Mouse (Mus musculus): ENCODE results near the gene Gtf2h1. TPM values are rescaled to one million over a fixed set of nuclear protein-coding genes. Genes with fewer than 3 reads are reported as not detected.
"Not testable (repeated sequence)": the region's sequence is repeated elsewhere in the genome, so short reads cannot be mapped to it uniquely, and the experiment has no call there.

Gene Gtf2h1
- polyA plus RNA-seq, 1 experiment from 2014 or later, result 39.1 TPM

DNA sequence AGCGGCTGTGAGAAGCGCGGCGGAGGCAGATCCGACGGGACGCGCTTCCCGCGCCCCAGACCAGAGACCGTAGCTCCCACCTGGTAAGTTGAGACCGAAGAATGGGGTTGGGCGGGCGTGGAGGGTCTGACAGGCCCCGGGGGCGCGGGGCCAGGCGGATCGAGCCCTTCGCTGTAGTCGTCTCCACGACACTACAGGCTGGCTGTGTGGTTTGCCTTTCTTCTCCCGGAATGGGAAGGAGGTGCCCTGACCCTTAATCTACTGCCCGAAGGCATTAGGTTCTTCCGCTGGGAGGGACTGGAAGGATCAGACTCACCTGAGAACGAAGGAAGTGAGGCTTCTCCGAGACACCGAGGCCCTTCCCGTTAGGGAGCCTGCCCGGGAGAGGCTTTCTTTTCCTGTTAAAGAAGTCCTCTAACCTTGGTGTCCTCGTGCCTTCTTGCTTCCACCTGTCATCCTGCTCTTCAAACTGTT lies 340 bp downstream of the Gtf2h1 start:
- TF ChIP-seq CTCF (IDR thresholded peaks at IDR 0.05; ENCODE audit: low read depth), result no peak
- Histone ChIP-seq H3K27ac (peak overlapping the region; percentile 91; the same call in 1 of the 2 replicates), H3K9me3 (replicated peaks; ENCODE audit: low read length) (no peaks in the 10 kb centered on the region), H3K4me2 (ENCODE audit: low read length) (peak overlapping the region; percentile 98), H3K9ac (ENCODE audit: low read depth, low read length) (peak overlapping the region; percentile 94), H3K27me3 (ENCODE audit: insufficient read depth, low read length) (no peaks in the 10 kb centered on the region), H3K4me3 (replicated peaks; ENCODE audit: low read depth, low read length) (peak overlapping the region; percentile 95), H3K36me3 (ENCODE audit: insufficient read depth, low read length) (peaks cover 12% of the 10 kb centered on the region; the same call in 1 of the 2 replicates), H3K4me1 (replicated peaks; ENCODE audit: insufficient read depth, low read length) (peaks cover 18% of the 10 kb centered on the region)
- WGBS, result under 1% methylated on average over 31 of the region's 31 CpGs
- ATAC-seq (replicated peaks; ENCODE audit: low FRiP score, low read depth), result no peak; the same call in 1 of the 2 replicates
- DNase-seq (ENCODE audit: low spot score), result no peak

DNA sequence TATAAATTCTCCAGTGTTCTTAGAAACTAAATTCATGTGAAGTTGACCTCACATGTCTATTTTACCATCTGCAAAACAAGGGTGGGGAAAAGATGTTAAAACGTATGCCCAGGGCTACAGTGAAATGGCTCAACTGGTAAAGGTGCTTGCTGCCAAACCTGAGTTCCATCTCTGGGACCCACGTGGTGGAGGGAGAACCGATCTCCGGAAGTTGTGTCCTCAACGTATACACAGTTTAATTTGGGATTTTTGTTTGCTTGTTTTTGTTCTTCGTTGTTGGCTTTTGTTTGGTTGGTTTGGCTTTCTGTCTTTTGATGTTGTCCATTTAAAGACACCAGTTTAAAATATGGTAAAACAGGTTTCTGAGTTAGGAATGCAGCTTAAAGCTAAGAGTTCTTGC lies 876 bp downstream of the Gtf2h1 start:
- Histone ChIP-seq H3K4me2 (ENCODE audit: low read length) (peak overlapping the region; percentile 98), H3K36me3 (ENCODE audit: insufficient read depth, low read length) (peaks cover 16% of the 10 kb centered on the region; the same call in 1 of the 2 replicates), H3K4me1 (replicated peaks; ENCODE audit: insufficient read depth, low read length) (peaks cover 18% of the 10 kb centered on the region), H3K4me3 (replicated peaks; ENCODE audit: low read depth, low read length) (peak overlapping the region; percentile 95), H3K9me3 (replicated peaks; ENCODE audit: low read length) (no peaks in the 10 kb centered on the region), H3K27me3 (ENCODE audit: insufficient read depth, low read length) (no peaks in the 10 kb centered on the region), H3K9ac (ENCODE audit: low read depth, low read length) (peak overlapping the region; percentile 94), H3K27ac (no peak overlapping the region)
- no peak for TF ChIP-seq CTCF (IDR thresholded peaks at IDR 0.05; ENCODE audit: low read depth)
- WGBS, result 61% methylated on average over 6 of the region's 6 CpGs
- DNase-seq (ENCODE audit: low spot score) (no peak), ATAC-seq (replicated peaks; ENCODE audit: low FRiP score, low read depth) (no peak)

DNA sequence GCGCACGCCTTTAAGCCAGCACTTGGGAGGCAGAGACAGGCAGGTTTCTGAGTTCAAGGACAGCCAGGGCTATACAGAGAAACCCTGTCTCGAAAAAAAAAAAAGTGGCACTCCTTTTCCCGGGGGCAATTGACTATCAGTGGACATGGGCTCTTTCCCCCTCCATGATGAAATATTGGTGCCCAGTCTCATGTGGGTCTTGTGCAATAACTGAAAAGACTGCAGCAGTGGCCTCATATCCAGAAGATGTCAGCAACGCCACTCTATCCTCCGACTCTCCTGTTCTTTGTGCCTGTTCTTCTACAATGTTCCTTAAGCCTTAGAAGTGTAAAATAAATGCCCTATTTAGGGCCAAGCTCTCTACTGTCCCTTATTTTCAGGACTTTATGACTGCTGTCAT lies 14.4 kb downstream of the Gtf2h1 start:
- Histone ChIP-seq H3K4me2 (ENCODE audit: low read length) (no peak overlapping the region), H3K27ac (no peak overlapping the region), H3K4me3 (replicated peaks; ENCODE audit: low read depth, low read length) (no peak overlapping the region), H3K36me3 (ENCODE audit: insufficient read depth, low read length) (peaks cover 49% of the 10 kb centered on the region), H3K4me1 (replicated peaks; ENCODE audit: insufficient read depth, low read length) (no peaks in the 10 kb centered on the region), H3K9me3 (replicated peaks; ENCODE audit: low read length) (no peaks in the 10 kb centered on the region), H3K27me3 (ENCODE audit: insufficient read depth, low read length) (no peaks in the 10 kb centered on the region), H3K9ac (ENCODE audit: low read depth, low read length) (no peak overlapping the region)
- DNase-seq (ENCODE audit: low spot score) (no peak), ATAC-seq (replicated peaks; ENCODE audit: low FRiP score, low read depth) (no peak)
- WGBS, result 94% methylated on average over 6 of the region's 6 CpGs
- no peak for TF ChIP-seq CTCF (IDR thresholded peaks at IDR 0.05; ENCODE audit: low read depth)

DNA sequence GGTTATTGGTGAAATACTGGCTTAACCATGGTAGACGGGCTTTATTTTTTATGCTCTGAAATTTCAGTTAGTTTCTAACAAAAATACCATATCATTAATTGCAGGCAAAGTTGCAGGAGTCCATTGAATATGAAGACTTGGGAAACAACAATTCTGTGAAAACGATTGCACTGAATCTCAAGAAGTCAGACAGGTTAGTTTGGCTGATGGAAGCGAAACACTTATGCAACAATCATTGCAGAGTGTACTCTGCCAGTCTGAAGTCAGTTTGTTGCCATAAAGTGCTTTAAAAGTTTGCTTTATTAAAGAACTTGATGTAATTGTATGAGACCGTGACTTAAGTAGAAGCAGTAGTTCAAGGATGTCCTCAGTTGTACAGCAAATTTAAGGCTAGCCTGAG lies 18.1 kb downstream of the Gtf2h1 start:
- Histone ChIP-seq H3K36me3 (ENCODE audit: insufficient read depth, low read length) (peaks cover 53% of the 10 kb centered on the region), H3K4me1 (replicated peaks; ENCODE audit: insufficient read depth, low read length) (no peaks in the 10 kb centered on the region), H3K27me3 (ENCODE audit: insufficient read depth, low read length) (no peaks in the 10 kb centered on the region), H3K9me3 (replicated peaks; ENCODE audit: low read length) (no peaks in the 10 kb centered on the region), H3K9ac (ENCODE audit: low read depth, low read length) (no peak overlapping the region), H3K4me3 (replicated peaks; ENCODE audit: low read depth, low read length) (no peak overlapping the region), H3K4me2 (ENCODE audit: low read length) (no peak overlapping the region), H3K27ac (no peak overlapping the region)
- DNase-seq (ENCODE audit: low spot score), result no peak
- no peak for ATAC-seq (replicated peaks; ENCODE audit: low FRiP score, low read depth)
- 91% methylated on average over 4 of the region's 4 CpGs for WGBS
- TF ChIP-seq CTCF (IDR thresholded peaks at IDR 0.05; ENCODE audit: low read depth), result no peak

DNA sequence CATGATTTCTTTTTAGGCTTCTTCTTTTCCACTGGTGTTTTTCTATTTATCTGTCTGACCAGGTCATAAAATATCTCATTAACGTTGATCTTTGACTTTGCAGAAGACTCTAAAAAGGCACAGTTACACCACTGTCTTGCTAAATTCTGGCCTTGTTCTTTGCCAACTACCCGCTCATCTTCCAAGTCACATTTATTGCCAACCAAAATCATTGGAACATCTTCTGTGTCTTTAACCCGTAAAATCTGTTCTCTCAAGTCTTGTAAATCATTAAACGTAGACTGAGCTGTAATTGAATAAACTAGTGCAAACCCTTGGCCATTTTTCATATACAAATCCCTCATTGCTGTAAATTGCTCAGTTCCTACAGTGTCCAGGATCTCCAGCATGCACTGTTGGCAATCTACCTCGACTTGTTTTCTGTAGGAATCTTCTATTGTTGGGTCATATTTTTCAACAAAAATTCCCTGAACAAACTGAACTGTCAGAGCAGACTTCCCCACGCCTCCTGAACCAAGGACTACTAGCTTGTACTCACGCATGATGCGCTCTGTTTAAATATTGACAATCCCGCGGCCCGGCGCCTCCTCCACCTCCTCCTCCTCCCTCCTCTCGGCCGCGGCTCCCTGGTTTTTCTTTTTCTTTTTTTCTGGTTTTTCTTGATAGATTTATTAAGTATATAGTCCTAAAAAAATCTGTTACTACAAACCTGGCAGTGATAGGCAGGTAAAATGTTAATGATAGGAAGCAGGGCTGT lies 25.2 kb downstream of the Gtf2h1 start:
- not testable (repeated sequence) for H3K27ac ChIP-seq; H3K27me3 ChIP-seq (ENCODE audit: insufficient read depth, low read length); H3K9me3 ChIP-seq (replicated peaks; ENCODE audit: low read length); DNase-seq (ENCODE audit: low spot score); ATAC-seq (replicated peaks; ENCODE audit: low FRiP score, low read depth); H3K4me1 ChIP-seq (replicated peaks; ENCODE audit: insufficient read depth, low read length); H3K4me2 ChIP-seq (ENCODE audit: low read length); H3K9ac ChIP-seq (ENCODE audit: low read depth, low read length); H3K4me3 ChIP-seq (replicated peaks; ENCODE audit: low read depth, low read length)
- H3K36me3 ChIP-seq (ENCODE audit: insufficient read depth, low read length), result peaks cover 36% of the 10 kb centered on the region
- 62% methylated on average over 15 of the region's 15 CpGs for WGBS

DNA sequence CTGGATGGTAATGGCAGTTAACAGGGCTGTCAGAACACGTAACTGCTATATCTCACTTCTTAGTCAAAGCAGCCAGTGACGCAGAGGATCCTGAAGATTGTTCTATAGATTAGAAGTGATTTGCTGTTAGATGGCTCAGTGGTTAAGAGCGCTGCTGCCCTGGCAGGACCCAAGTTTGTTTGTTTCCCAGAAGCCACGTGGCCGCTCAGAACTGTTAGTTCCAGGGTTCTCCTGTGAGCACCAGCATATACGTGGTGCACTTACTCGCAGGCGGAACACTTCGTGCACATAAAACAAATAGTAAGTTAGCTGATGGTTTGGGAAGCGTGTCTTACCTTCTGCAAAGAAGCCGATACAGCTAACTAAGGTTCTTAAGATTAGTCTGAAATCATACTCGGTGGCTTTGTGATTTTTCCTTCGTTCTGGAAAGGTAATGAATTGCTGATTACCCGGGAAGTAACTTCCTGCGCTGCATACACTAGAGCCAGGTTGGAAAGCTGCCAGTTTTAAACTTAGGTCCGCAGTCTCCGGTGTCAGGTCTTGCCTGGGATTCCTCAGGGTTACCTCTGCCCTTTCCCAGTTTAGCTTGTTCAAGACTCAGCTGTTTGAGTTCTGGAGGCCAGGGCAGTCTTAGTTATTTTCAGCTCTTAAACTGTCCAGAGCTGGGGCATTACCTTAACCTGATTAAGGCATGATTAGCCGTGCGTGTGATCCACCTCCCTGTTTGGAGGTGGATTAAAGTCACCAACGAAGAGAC lies 31.3 kb downstream of the Gtf2h1 start:
- ATAC-seq (replicated peaks; ENCODE audit: low FRiP score, low read depth), result peak; percentile 64; the same call in 1 of the 2 replicates
- H3K9ac ChIP-seq (ENCODE audit: low read depth, low read length), result no peak overlapping the region
- no peaks in the 10 kb centered on the region for H3K9me3 ChIP-seq (replicated peaks; ENCODE audit: low read length)
- peaks cover 13% of the 10 kb centered on the region for H3K36me3 ChIP-seq (ENCODE audit: insufficient read depth, low read length)
- TF ChIP-seq CTCF (IDR thresholded peaks at IDR 0.05; ENCODE audit: low read depth), result peak; percentile 40; the same call in 1 of the 2 replicates
- H3K4me3 ChIP-seq (replicated peaks; ENCODE audit: low read depth, low read length), result no peak overlapping the region
- DNase-seq (ENCODE audit: low spot score), result peak; percentile 56
- H3K4me1 ChIP-seq (replicated peaks; ENCODE audit: insufficient read depth, low read length), result no peaks in the 10 kb centered on the region
- no peaks in the 10 kb centered on the region for H3K27me3 ChIP-seq (ENCODE audit: insufficient read depth, low read length)
- WGBS, result 35% methylated on average over 20 of the region's 20 CpGs
- H3K4me2 ChIP-seq (ENCODE audit: low read length), result peak overlapping the region; percentile 12; the same call in 1 of the 2 replicates
- peak overlapping the region; percentile 11; the same call in 1 of the 2 replicates for H3K27ac ChIP-seq
